Mouse (Mus musculus): ENCODE data around the gene Serpina9. TPM values are rescaled to one million over a fixed set of nuclear protein-coding genes. Genes with fewer than 3 reads are reported as not detected.

The Serpina9 gene
- total RNA-seq (2015; ENCODE audit: low replicate concordance) (not detected in 2 replicates), total RNA-seq (2017; ENCODE audit: low replicate concordance) (not detected in 2 replicates)

- ATAC-seq (replicated peaks; ENCODE audit: low FRiP score, poor library complexity, severe bottlenecking) = 0 out of 2 replicates have a peak, but pooled peaks have one; percentile 25
These were observed at the start of gene Serpina9 for GRCm38 (mm10) chr12:104013620-104014019. Gene Serpina9 (minus strand): TSS chr12:104013755.

GRCm38 (mm10) chr12:104061862-104062261 is 48.3 kb upstream of the Serpina9 start:
- ATAC-seq (replicated peaks; ENCODE audit: low FRiP score, poor library complexity, severe bottlenecking) = no peak

GRCm38 (mm10) chr12:104060126-104060525 is 46.6 kb upstream of the Serpina9 start:
- ATAC-seq (replicated peaks; ENCODE audit: low FRiP score, poor library complexity, severe bottlenecking) = no peak

GRCm38 (mm10) chr12:104057531-104057930 is 44.0 kb upstream of the Serpina9 start:
- ATAC-seq (replicated peaks; ENCODE audit: low FRiP score, poor library complexity, severe bottlenecking) = no peak

- no peak for ATAC-seq (replicated peaks; ENCODE audit: low FRiP score, poor library complexity, severe bottlenecking)
These were observed 43.5 kb upstream of the Serpina9 start for GRCm38 (mm10) chr12:104057050-104057449.

- ATAC-seq (replicated peaks; ENCODE audit: low FRiP score, poor library complexity, severe bottlenecking) = no peak
These were observed 42.2 kb upstream of the Serpina9 start for GRCm38 (mm10) chr12:104055755-104056154.

- no peak for ATAC-seq (replicated peaks; ENCODE audit: low FRiP score, poor library complexity, severe bottlenecking)
These were observed 40.4 kb upstream of the Serpina9 start for GRCm38 (mm10) chr12:104053995-104054394.

- ATAC-seq (replicated peaks; ENCODE audit: low FRiP score, poor library complexity, severe bottlenecking) = no peak
These were observed 32.2 kb upstream of the Serpina9 start for GRCm38 (mm10) chr12:104045713-104046112.

- ATAC-seq (replicated peaks; ENCODE audit: low FRiP score, poor library complexity, severe bottlenecking) = no peak
These were observed 30.8 kb upstream of the Serpina9 start, which contains the start of gene Serpina12 for GRCm38 (mm10) chr12:104044343-104044742. Gene Serpina12 (minus strand): TSS chr12:104044443.

- no peak for ATAC-seq (replicated peaks; ENCODE audit: low FRiP score, poor library complexity, severe bottlenecking)
These were observed 29.2 kb upstream of the Serpina9 start for GRCm38 (mm10) chr12:104042753-104043152.

GRCm38 (mm10) chr12:104041401-104041800 is 27.8 kb upstream of the Serpina9 start:
- ATAC-seq (replicated peaks; ENCODE audit: low FRiP score, poor library complexity, severe bottlenecking) = no peak

GRCm38 (mm10) chr12:104038181-104038580 is 24.6 kb upstream of the Serpina9 start:
- no peak for ATAC-seq (replicated peaks; ENCODE audit: low FRiP score, poor library complexity, severe bottlenecking)

GRCm38 (mm10) chr12:104033752-104034151 is 20.2 kb upstream of the Serpina9 start:
- ATAC-seq (replicated peaks; ENCODE audit: low FRiP score, poor library complexity, severe bottlenecking) = no peak

GRCm38 (mm10) chr12:104029986-104030385 is 16.4 kb upstream of the Serpina9 start:
- no peak for ATAC-seq (replicated peaks; ENCODE audit: low FRiP score, poor library complexity, severe bottlenecking)

GRCm38 (mm10) chr12:104015280-104015679 is 1.7 kb upstream of the Serpina9 start:
- ATAC-seq (replicated peaks; ENCODE audit: low FRiP score, poor library complexity, severe bottlenecking) = no peak

GRCm38 (mm10) chr12:104004689-104005088 is 8.9 kb downstream of the Serpina9 start:
- no peak for ATAC-seq (replicated peaks; ENCODE audit: low FRiP score, poor library complexity, severe bottlenecking)

GRCm38 (mm10) chr12:104003238-104003612 is 10.3 kb downstream of the Serpina9 start:
- ATAC-seq (replicated peaks; ENCODE audit: low FRiP score, poor library complexity, severe bottlenecking) = no peak

GRCm38 (mm10) chr12:104002569-104003237 is 10.9 kb downstream of the Serpina9 start:
- no peak for ATAC-seq (replicated peaks; ENCODE audit: low FRiP score, poor library complexity, severe bottlenecking)

GRCm38 (mm10) chr12:104000594-104000993 is 13.0 kb downstream of the Serpina9 start:
- ATAC-seq (replicated peaks; ENCODE audit: low FRiP score, poor library complexity, severe bottlenecking) = no peak

GRCm38 (mm10) chr12:103999611-104000010 is 13.9 kb downstream of the Serpina9 start:
- no peak for ATAC-seq (replicated peaks; ENCODE audit: low FRiP score, poor library complexity, severe bottlenecking)

- ATAC-seq (replicated peaks; ENCODE audit: low FRiP score, poor library complexity, severe bottlenecking) = no peak
These were observed 17.0 kb downstream of the Serpina9 start for GRCm38 (mm10) chr12:103996513-103996912.

Data from erythroid progenitor cell, adult 5-6 weeks (primary cell).